Comparison of ENCODE assay signal across 7 mouse cellular contexts in the genomic region with DNA sequence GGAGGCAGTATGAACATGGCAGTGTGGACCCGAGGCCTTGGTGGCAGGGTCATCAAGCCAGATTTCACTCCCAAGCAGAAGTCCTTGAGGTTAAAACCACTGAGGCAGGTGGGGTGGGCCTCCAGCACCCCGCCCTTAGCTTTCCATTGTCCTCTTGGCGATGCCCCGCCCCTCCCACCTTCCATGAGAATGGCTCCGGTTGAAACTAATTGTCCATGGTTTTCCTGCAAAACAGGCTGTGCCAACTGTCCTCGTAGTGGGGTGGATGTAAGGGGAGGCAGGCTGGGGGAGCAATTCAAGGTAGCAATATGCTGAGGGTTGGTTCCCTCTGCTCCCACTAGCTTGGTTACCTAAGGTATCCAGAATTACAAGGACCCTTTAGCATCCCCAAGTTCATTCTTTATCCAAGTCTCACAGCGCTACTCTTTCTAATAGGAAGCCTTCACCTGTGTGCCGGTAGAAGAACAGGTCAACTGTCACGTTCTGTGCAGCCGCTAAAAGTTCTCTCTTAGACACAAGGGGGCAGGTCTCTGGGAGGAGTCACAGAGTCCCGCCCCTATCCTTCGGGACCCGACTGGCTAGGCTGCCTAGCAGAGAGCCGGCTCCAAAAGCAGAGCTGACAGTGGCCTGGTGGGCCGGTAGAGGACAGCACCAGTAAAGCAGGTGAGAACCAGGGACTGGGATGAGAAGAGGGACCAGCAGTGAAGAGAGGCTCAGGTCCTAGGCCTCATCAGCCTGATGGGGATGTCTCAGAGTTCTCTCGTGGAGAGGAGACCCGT. TPM values are rescaled to one million over a fixed set of nuclear protein-coding genes. Genes with fewer than 3 reads are reported as not detected.
DNase-seq lines count a peak whose midpoint lies in the region; ATAC-seq and TF ChIP-seq lines count a peak whose summit lies in the region.

No protein-coding gene starts in this region.

- peak; percentile 46 for DNase-seq in G1E (ENCODE audit: low spot score)
- DNase-seq in embryo, embryonic 10 days (ENCODE audit: low spot score) = peak; percentile 80
- DNase-seq in induced T-regulatory cell, adult 2 months (ENCODE audit: low read depth) = peak; percentile 21
- DNase-seq in retina, postnatal 1 day = peak; percentile 55
- DNase-seq in gastrocnemius, adult 2 months = no peak

- intact Hi-C loops in gastrocnemius, adult 2 months (cut with DNase I) = no loop called here

- peak; percentile 40; the same call in 1 of the 2 replicates for ATAC-seq in G1E (ENCODE audit: extremely low read depth, insufficient number of reproducible peaks, low FRiP score, poor library complexity, severe bottlenecking)
- ATAC-seq in liver, embryonic 15.5 days (ENCODE audit: insufficient read depth) = peak; percentile 47
- no peak for ATAC-seq in inflammation-experienced regulatory T-cells, adult 6 months

- no peak overlapping the region for H3K9ac ChIP-seq in liver, embryonic 15.5 days

- TF ChIP-seq CTCF in G1E (IDR thresholded peaks at IDR 0.05; ENCODE audit: low read depth, low read length) = no peak
- no peak for TF ChIP-seq CTCF in gastrocnemius, adult 2 months (IDR thresholded peaks at IDR 0.05)

- H3K27ac ChIP-seq in liver, embryonic 15.5 days (replicated peaks) = no peak overlapping the region
- no peak overlapping the region for H3K27ac ChIP-seq in gastrocnemius, adult 2 months

- no peaks in the 10 kb centered on the region for H3K36me3 ChIP-seq in G1E (replicated peaks)
- H3K36me3 ChIP-seq in liver, embryonic 15.5 days (replicated peaks) = no peaks in the 10 kb centered on the region

- H3K9me3 ChIP-seq in G1E (replicated peaks) = no peaks in the 10 kb centered on the region
- H3K9me3 ChIP-seq in liver, embryonic 15.5 days (replicated peaks) = no peaks in the 10 kb centered on the region

- H3K27me3 ChIP-seq in G1E (ENCODE audit: insufficient read depth, low read length) = peaks cover 60% of the 10 kb centered on the region
- H3K27me3 ChIP-seq in liver, embryonic 15.5 days = peaks cover 38% of the 10 kb centered on the region

- WGBS in liver, embryonic 15.5 days (ENCODE audit: insufficient replicate concordance) = 16% methylated on average over 17 of the region's 17 CpGs

- peaks cover 9% of the 10 kb centered on the region for H3K4me1 ChIP-seq in G1E (ENCODE audit: insufficient read depth, low read depth, low read length)
- H3K4me1 ChIP-seq in liver, embryonic 15.5 days (replicated peaks) = 0 out of 2 replicates have a peak, but pooled peaks cover 3% of the 10 kb centered on the region

- H3K4me2 ChIP-seq in liver, embryonic 15.5 days = no peak overlapping the region

- H3K4me3 ChIP-seq in G1E (ENCODE audit: low read depth, low read length) = peak overlapping the region; percentile 18; the same call in 1 of the 2 replicates
- H3K4me3 ChIP-seq in liver, embryonic 15.5 days (replicated peaks) = no peak overlapping the region
- no peak overlapping the region for H3K4me3 ChIP-seq in gastrocnemius, adult 2 months

RNA-seq across cellular contexts. Expression of a gene that starts 25.1 kb away (rescaled TPM):
- total RNA-seq in G1E (2014; fragmentation: Nextera tagmentation) (114 and 124 TPM in 2 replicates), G1E (2017) (261 and 281 TPM in 2 replicates)
- polyA plus RNA-seq in G1E (2012) = 12.3 and 15.2 TPM in 2 replicates
- polyA plus RNA-seq in liver, embryonic 15.5 days (2015; fragmentation: Nextera tagmentation; extraction: Ambion mirVana) = 148 and 154 TPM in 2 replicates
- 100 to 1,000 TPM; 295 to 298 TPM for total RNA-seq in gastrocnemius, adult 2 months (2021)
- 100 to 1,000 TPM in 2 of 3 experiments, 10 to 100 TPM in 1; 89.2 to 158 (median 118) TPM for polyA plus RNA-seq in inflammation-experienced regulatory T-cells, adult 6 months (2017; shearing (Covaris generic))

RNA-seq across cellular contexts. Expression of a gene that starts 45.4 kb away (rescaled TPM):
- total RNA-seq in G1E (2014; fragmentation: Nextera tagmentation) (not detected in 2 replicates), G1E (2017) (0.11 and 0.12 TPM in 2 replicates)
- 0.03 and 0.04 TPM in 2 replicates for polyA plus RNA-seq in G1E (2012)
- polyA plus RNA-seq in liver, embryonic 15.5 days (2015; fragmentation: Nextera tagmentation; extraction: Ambion mirVana) = 0.06 TPM in 1 of 2 replicates, not detected in the other
- total RNA-seq in gastrocnemius, adult 2 months (2021) = not detected
- polyA plus RNA-seq in inflammation-experienced regulatory T-cells, adult 6 months (2017; shearing (Covaris generic)) = not detected
